ENCODE assay signal across 15 mouse cellular contexts in genomic region chr13:54629128-54629527, GRCm38 (mm10). TPM values are rescaled to one million over a fixed set of nuclear protein-coding genes. Genes with fewer than 3 reads are reported as not detected.
DNase-seq lines count a peak whose midpoint lies in the region; ATAC-seq and TF ChIP-seq lines count a peak whose summit lies in the region.
"Had no signal": no experiment of that assay in that cellular context is flagged by ENCODE, and none has a peak within 500 bp of the region (broad histone marks: within the 10 kb centered on the region; RNA-seq: fewer than 3 reads in every experiment).

No protein-coding gene starts in this region.

- 26% methylated on average over 4 of the region's 4 CpGs for WGBS in liver, adult 2 months
- WGBS in liver, embryonic 16.5 days (ENCODE audit: insufficient replicate concordance): 56% methylated on average over 4 of the region's 4 CpGs

- peaks cover 40% of the 10 kb centered on the region for H3K79me2 ChIP-seq in liver, adult 2 months (ENCODE audit: control insufficient read depth, insufficient read depth, low read length)

- H3K4me1 ChIP-seq in liver, adult 2 months (ENCODE audit: control insufficient read depth, insufficient read depth, low read length): peaks cover 30% of the 10 kb centered on the region
- H3K4me1 ChIP-seq in brown adipose tissue, adult 24 weeks (ENCODE audit: control insufficient read depth, insufficient read depth, insufficient read length, low read length): 0 out of 2 replicates have a peak, but pooled peaks cover 2% of the 10 kb centered on the region
- H3K4me1 ChIP-seq in liver, embryonic 16.5 days (ENCODE audit: control insufficient read depth, low read depth, low read length): peaks cover 6% of the 10 kb centered on the region

- TF ChIP-seq POLR2A in liver, adult 2 months (IDR thresholded peaks at IDR 0.05; ENCODE audit: extremely low read depth, insufficient read depth, low read length): no peak

- no peak for TF ChIP-seq CTCF in liver, adult 2 months (IDR thresholded peaks at IDR 0.05; ENCODE audit: low read depth, low read length)

- no peak overlapping the region for H3K4me3 ChIP-seq in liver, adult 2 months (ENCODE audit: insufficient read depth, low read depth, low read length)
- no peak overlapping the region for H3K4me3 ChIP-seq in brown adipose tissue, adult 24 weeks (ENCODE audit: insufficient read depth, low read depth, low read length)
- no peak overlapping the region for H3K4me3 ChIP-seq in liver, embryonic 16.5 days (ENCODE audit: low read depth, low read length)
- H3K4me3 ChIP-seq: midbrain, embryonic 12.5 days; myocyte had no signal

- H3K4me2 ChIP-seq in liver, embryonic 16.5 days (ENCODE audit: low read depth, low read length): no peak overlapping the region
- H3K4me2 ChIP-seq: lung, embryonic 14.5 days; midbrain, embryonic 12.5 days had no signal

- peak overlapping the region; percentile 84 for H3K27ac ChIP-seq in liver, adult 2 months (replicated peaks; ENCODE audit: insufficient read depth, low read depth, low read length)
- H3K27ac ChIP-seq in brown adipose tissue, adult 24 weeks (replicated peaks; ENCODE audit: low read depth, low read length): peak overlapping the region; percentile 14; the same call in 1 of the 2 replicates
- H3K27ac ChIP-seq in liver, embryonic 16.5 days (ENCODE audit: low read length): peak overlapping the region; percentile 38; the same call in 1 of the 2 replicates
- H3K27ac ChIP-seq: hindbrain, postnatal 0 days; midbrain, embryonic 12.5 days had no signal

- no peaks in the 10 kb centered on the region for H3K27me3 ChIP-seq in liver, adult 2 months (ENCODE audit: control insufficient read depth, insufficient read depth, low read length)
- no peaks in the 10 kb centered on the region for H3K27me3 ChIP-seq in liver, embryonic 16.5 days (ENCODE audit: control insufficient read depth, insufficient read depth, low read depth, low read length)
- H3K27me3 ChIP-seq: midbrain, embryonic 12.5 days had no signal

- H3K9ac ChIP-seq in liver, adult 2 months (ENCODE audit: low read depth, low read length): no peak overlapping the region; the same call in 1 of the 2 replicates
- H3K9ac ChIP-seq in liver, embryonic 16.5 days (ENCODE audit: low read depth, low read length): no peak overlapping the region
- H3K9ac ChIP-seq: lung, embryonic 14.5 days; midbrain, embryonic 12.5 days had no signal

- ATAC-seq in liver, embryonic 16.5 days (ENCODE audit: low read depth): peak; percentile 81
- no peak for ATAC-seq in megakaryocyte progenitor cell, adult 5-6 weeks (replicated peaks; ENCODE audit: poor library complexity)
- ATAC-seq: hindbrain, postnatal 0 days had no signal

- no peaks in the 10 kb centered on the region for H3K9me3 ChIP-seq in liver, embryonic 16.5 days (replicated peaks; ENCODE audit: control insufficient read depth, low read length)
- H3K9me3 ChIP-seq: midbrain, embryonic 12.5 days had no signal

- DNase-seq in liver, adult 2 months (ENCODE audit: extremely low read depth, low read depth, low spot score): peak; percentile 99
- DNase-seq in liver: no peak
- DNase-seq in lung, postnatal 4 days: peak; percentile 41 to 47
- DNase-seq in gastrocnemius, postnatal 10 days: no peak
- DNase-seq: cerebellum, adult 11-12 months; heart, postnatal 14 days; kidney, adult 9 months; lung, embryonic 14.5 days; right cerebral cortex, postnatal 4 days had no signal

- H3K36me3 ChIP-seq in liver, adult 2 months (ENCODE audit: control insufficient read depth, insufficient read depth, low read length): peaks cover 4% of the 10 kb centered on the region; the same call in 1 of the 2 replicates
- no peaks in the 10 kb centered on the region for H3K36me3 ChIP-seq in liver, embryonic 16.5 days (ENCODE audit: control insufficient read depth, insufficient read depth)

RNA-seq across cellular contexts. Expression of gene Faf2, which starts 7.5 kb away (rescaled TPM):
- 25.1 and 29.9 TPM in 2 replicates for total RNA-seq in liver, adult 2 months (2014; rRNA removed)
- 22.5 and 28.1 TPM in 2 replicates for polyA plus RNA-seq in liver, adult 2 months (2012; rRNA removed)
- 26.1 and 26.3 TPM in 2 replicates for polyA plus RNA-seq in brown adipose tissue, adult 24 weeks (2012; ENCODE audit: insufficient read depth, insufficient read length, missing spikeins)
- polyA plus RNA-seq in liver, embryonic 16.5 days (2015; fragmentation: Nextera tagmentation; extraction: Ambion mirVana): 28.9 and 29.9 TPM in 2 replicates
- 10 to 100 TPM; 21.7 to 27.3 TPM for total RNA-seq in gastrocnemius, postnatal 10 days (2021)
- total RNA-seq in megakaryocyte progenitor cell, adult 5-6 weeks (2015): 40.8 and 43.9 TPM in 2 replicates
- 37.4 and 38.6 TPM in 2 replicates for total RNA-seq in megakaryocyte progenitor cell, adult 5-6 weeks (2017)

RNA-seq across cellular contexts. Expression of gene Cltb, which starts 18.0 kb away (rescaled TPM):
- total RNA-seq in liver, adult 2 months (2014; rRNA removed): 19.0 and 24.8 TPM in 2 replicates
- polyA plus RNA-seq in liver, adult 2 months (2012; rRNA removed): 45.6 and 51.5 TPM in 2 replicates
- 44.2 and 48.8 TPM in 2 replicates for polyA plus RNA-seq in brown adipose tissue, adult 24 weeks (2012; ENCODE audit: insufficient read depth, insufficient read length, missing spikeins)
- polyA plus RNA-seq in liver, embryonic 16.5 days (2015; fragmentation: Nextera tagmentation; extraction: Ambion mirVana): 30.8 and 33.2 TPM in 2 replicates
- total RNA-seq in gastrocnemius, postnatal 10 days (2021): 10 to 100 TPM; 82.3 to 88.0 TPM
- total RNA-seq in megakaryocyte progenitor cell, adult 5-6 weeks (2015): 4.2 and 6.1 TPM in 2 replicates
- 11.0 and 13.1 TPM in 2 replicates for total RNA-seq in megakaryocyte progenitor cell, adult 5-6 weeks (2017)

RNA-seq across cellular contexts. Expression of gene Higd2a, which starts 39.1 kb away (rescaled TPM):
- 51.1 and 56.3 TPM in 2 replicates for total RNA-seq in liver, adult 2 months (2014; rRNA removed)
- 98.7 and 133 TPM in 2 replicates for polyA plus RNA-seq in liver, adult 2 months (2012; rRNA removed)
- polyA plus RNA-seq in brown adipose tissue, adult 24 weeks (2012; ENCODE audit: insufficient read depth, insufficient read length, missing spikeins): 305 and 329 TPM in 2 replicates
- 102 and 108 TPM in 2 replicates for polyA plus RNA-seq in liver, embryonic 16.5 days (2015; fragmentation: Nextera tagmentation; extraction: Ambion mirVana)
- total RNA-seq in gastrocnemius, postnatal 10 days (2021): 100 to 1,000 TPM; 117 to 126 TPM
- 101 and 120 TPM in 2 replicates for total RNA-seq in megakaryocyte progenitor cell, adult 5-6 weeks (2015)
- total RNA-seq in megakaryocyte progenitor cell, adult 5-6 weeks (2017): 51.6 and 87.6 TPM in 2 replicates

RNA-seq across cellular contexts. Expression of gene Nop16, which starts 39.2 kb away (rescaled TPM):
- total RNA-seq in liver, adult 2 months (2014; rRNA removed): 15.0 and 15.8 TPM in 2 replicates
- 9.4 and 11.1 TPM in 2 replicates for polyA plus RNA-seq in liver, adult 2 months (2012; rRNA removed)
- polyA plus RNA-seq in brown adipose tissue, adult 24 weeks (2012; ENCODE audit: insufficient read depth, insufficient read length, missing spikeins): 16.0 and 18.0 TPM in 2 replicates
- 37.9 and 41.0 TPM in 2 replicates for polyA plus RNA-seq in liver, embryonic 16.5 days (2015; fragmentation: Nextera tagmentation; extraction: Ambion mirVana)
- 10 to 100 TPM; 17.7 to 19.6 TPM for total RNA-seq in gastrocnemius, postnatal 10 days (2021)
- 54.2 and 59.3 TPM in 2 replicates for total RNA-seq in megakaryocyte progenitor cell, adult 5-6 weeks (2015)
- total RNA-seq in megakaryocyte progenitor cell, adult 5-6 weeks (2017): 69.7 and 104 TPM in 2 replicates

RNA-seq across cellular contexts. Expression of gene Arl10, which starts 54.3 kb away (rescaled TPM):
- total RNA-seq in liver, adult 2 months (2014; rRNA removed): 4.2 and 5.6 TPM in 2 replicates
- 3.2 and 5.2 TPM in 2 replicates for polyA plus RNA-seq in liver, adult 2 months (2012; rRNA removed)
- polyA plus RNA-seq in brown adipose tissue, adult 24 weeks (2012; ENCODE audit: insufficient read depth, insufficient read length, missing spikeins): 3.7 and 6.7 TPM in 2 replicates
- polyA plus RNA-seq in liver, embryonic 16.5 days (2015; fragmentation: Nextera tagmentation; extraction: Ambion mirVana): 7.6 and 8.4 TPM in 2 replicates
- 1 to 10 TPM; 6.0 to 7.8 TPM for total RNA-seq in gastrocnemius, postnatal 10 days (2021)
- total RNA-seq in megakaryocyte progenitor cell, adult 5-6 weeks (2015): 9.7 and 15.7 TPM in 2 replicates
- total RNA-seq in megakaryocyte progenitor cell, adult 5-6 weeks (2017): 9.5 and 14.0 TPM in 2 replicates

Comparison
In these comparisons a context has a peak if more than half of its experiments do, and no peak if none do; other contexts are left out.
1. DNase-seq: peak in liver, adult 2 months (single experiment) and lung, postnatal 4 days (2 of 2); none in liver (single experiment) and gastrocnemius, postnatal 10 days (single experiment).
2. H3K27ac ChIP-seq: peak in every context shown above with its lines; median percentile 84 in liver, adult 2 months; 38 in liver, embryonic 16.5 days; 14 in brown adipose tissue, adult 24 weeks.